Mouse (Mus musculus) heart, postnatal 36 days (tissue): ENCODE data around the gene Pdlim1. TPM values are rescaled to one million over a fixed set of nuclear protein-coding genes. Genes with fewer than 3 reads are reported as not detected.
A peak's percentile ranks its signal among the peaks of the same experiment; 100 is the strongest.

Source experiments
- DNase-seq, 2 experiments: peaks; one replicate each; pipeline ENCODE4 v3.0.0; 2021 to 2022
- intact Hi-C: fragments of 180-260 bp; cut with DNase I; formaldehyde crosslinking; loops from one replicate; pipeline ENCODE4 v1.15.1; 2025
- total RNA-seq, 2 experiments: library from RNA; stranded (reverse); gene quantifications; 2 replicates each; pipeline ENCODE4 v1.2.3; 2021

The Pdlim1 gene
- 100 to 1,000 TPM; 148 to 150 TPM for total RNA-seq

- intact Hi-C loops, result loop anchor here (2.0 kb wide), 2 partner anchors 19 to 35 kb away; no protein-coding TSS in a partner anchor
- peak; percentile 85 for DNase-seq
Measured at GRCm38 (mm10) chr19:40271308-40271892, at the start of gene Pdlim1. TSS of gene Pdlim1 (minus strand) at chr19:40271842.

- no peak for DNase-seq
- intact Hi-C loops, result no loop called here
Measured at GRCm38 (mm10) chr19:40319199-40319598, 47.6 kb upstream of the Pdlim1 start.

GRCm38 (mm10) chr19:40318511-40318910 is 46.9 kb upstream of the Pdlim1 start:
- intact Hi-C loops, result no loop called here
- DNase-seq, result no peak

- intact Hi-C loops, result no loop called here
- no peak for DNase-seq
Measured at GRCm38 (mm10) chr19:40317001-40317400, 45.4 kb upstream of the Pdlim1 start.

GRCm38 (mm10) chr19:40314252-40314651 is 42.6 kb upstream of the Pdlim1 start:
- DNase-seq, result no peak
- intact Hi-C loops, result no loop called here

GRCm38 (mm10) chr19:40311631-40312030 is 40.0 kb upstream of the Pdlim1 start:
- DNase-seq, result no peak
- intact Hi-C loops, result no loop called here

GRCm38 (mm10) chr19:40310410-40311130 is 38.9 kb upstream of the Pdlim1 start:
- intact Hi-C loops, result no loop called here
- DNase-seq, result no peak

GRCm38 (mm10) chr19:40309911-40310310 is 38.3 kb upstream of the Pdlim1 start:
- intact Hi-C loops, result loop anchor here (2.0 kb wide), 1 partner anchor 69 kb away; no protein-coding TSS in a partner anchor
- no peak for DNase-seq

GRCm38 (mm10) chr19:40307550-40307949 is 35.9 kb upstream of the Pdlim1 start:
- intact Hi-C loops, result loop anchor here (2.0 kb wide), 1 partner anchor 37 kb away; the partner anchor contains the start of gene Pdlim1
- peak in 1 of 2 experiments; percentile 53 for DNase-seq

- DNase-seq, result no peak
- intact Hi-C loops, result loop anchor here (2.0 kb wide), 1 partner anchor 36 kb away; the partner anchor contains the start of gene Pdlim1
Measured at GRCm38 (mm10) chr19:40306631-40307030, 35.0 kb upstream of the Pdlim1 start.

- intact Hi-C loops, result no loop called here
- no peak for DNase-seq
Measured at GRCm38 (mm10) chr19:40305456-40305855, 33.8 kb upstream of the Pdlim1 start.

- intact Hi-C loops, result no loop called here
- DNase-seq, result peak; percentile 44 to 63
Measured at GRCm38 (mm10) chr19:40302916-40303315, 31.3 kb upstream of the Pdlim1 start.

- no peak for DNase-seq
- intact Hi-C loops, result no loop called here
Measured at GRCm38 (mm10) chr19:40302477-40302876, 30.8 kb upstream of the Pdlim1 start.

GRCm38 (mm10) chr19:40299983-40300759 is 28.5 kb upstream of the Pdlim1 start:
- DNase-seq, result no peak
- intact Hi-C loops, result no loop called here

GRCm38 (mm10) chr19:40299182-40299581 is 27.5 kb upstream of the Pdlim1 start:
- intact Hi-C loops, result no loop called here
- DNase-seq, result no peak

GRCm38 (mm10) chr19:40298574-40298973 is 26.9 kb upstream of the Pdlim1 start:
- no peak for DNase-seq
- intact Hi-C loops, result no loop called here

GRCm38 (mm10) chr19:40297798-40298144 is 26.1 kb upstream of the Pdlim1 start:
- DNase-seq, result no peak

GRCm38 (mm10) chr19:40297078-40297797 is 25.6 kb upstream of the Pdlim1 start:
- intact Hi-C loops, result no loop called here
- DNase-seq, result no peak

More at GRCm38 (mm10) chr19:40297798-40298144, 26.1 kb upstream of the Pdlim1 start:
- intact Hi-C loops, result no loop called here

- intact Hi-C loops, result no loop called here
- DNase-seq, result no peak
Measured at GRCm38 (mm10) chr19:40294231-40294630, 22.6 kb upstream of the Pdlim1 start.

- DNase-seq, result no peak
- intact Hi-C loops, result no loop called here
Measured at GRCm38 (mm10) chr19:40293791-40294190, 22.1 kb upstream of the Pdlim1 start.
